Mouse (Mus musculus) thymus, adult 2 months (tissue): Measurements from ENCODE around the gene Slc7a5. TPM values are rescaled to one million over a fixed set of nuclear protein-coding genes. Genes with fewer than 3 reads are reported as not detected.

Source experiments
- DNase-seq: peaks from one replicate; pipeline ENCODE4 v3.0.0; 2021
- H3K27ac ChIP-seq: fragments of 200-500 bp; 2 replicates; pipeline ENCODE4 v1.5.1; 2012; ENCODE audit warnings: low read length, control low read depth; ENCODE audit not compliant: control insufficient read depth, insufficient read depth
- H3K27me3 ChIP-seq: fragments of 200-500 bp; 2 replicates; pipeline ENCODE4 v1.6.1; 2012; ENCODE audit warnings: mild to moderate bottlenecking, low read length, moderate library complexity, mixed read lengths; ENCODE audit not compliant: control insufficient read depth, insufficient read depth
- H3K36me3 ChIP-seq: fragments of 200-500 bp; 2 replicates; pipeline ENCODE4 v1.6.1; 2012; ENCODE audit warnings: mild to moderate bottlenecking, low read length, moderate library complexity; ENCODE audit not compliant: control insufficient read depth, insufficient read depth
- H3K4me1 ChIP-seq: fragments of 200-500 bp; replicated peaks from 2 replicates; pipeline ENCODE4 v1.6.1; 2012; ENCODE audit warnings: low read length; ENCODE audit not compliant: control insufficient read depth, insufficient read depth
- H3K4me3 ChIP-seq: fragments of 200-500 bp; 2 replicates; pipeline ENCODE4 v1.5.1; 2012; ENCODE audit warnings: mild to moderate bottlenecking, low read length, control low read depth, moderate library complexity; ENCODE audit not compliant: control insufficient read depth, insufficient read depth
- CTCF ChIP-seq: fragments of 200-500 bp; IDR thresholded peaks from 2 replicates; pipeline ENCODE4 v1.5.1; 2012; ENCODE audit warnings: mild to moderate bottlenecking, control low read depth, low read length, moderate library complexity, borderline replicate concordance; ENCODE audit not compliant: control insufficient read depth, poor library complexity, insufficient read depth; ENCODE audit errors: extremely low read depth
- POLR2A ChIP-seq: fragments of 200-500 bp; IDR thresholded peaks from 2 replicates; pipeline ENCODE4 v1.6.1; 2012; ENCODE audit warnings: mild to moderate bottlenecking, low read length, control low read depth, moderate library complexity; ENCODE audit not compliant: control insufficient read depth, poor library complexity, insufficient read depth; ENCODE audit errors: extremely low read depth
- WGBS: fragments of 180-500 bp; shearing (Covaris S2); methylation state at CpG from one replicate; pipeline ENCODE4 v1.1.7; 2018; 5-methylcytosine and 5-hydroxymethylcytosine counted together
- polyA plus RNA-seq: library from polyadenylated mRNA; depleted of rRNA; stranded (reverse); fragments of >200 nt; gene quantifications from 2 replicates; pipeline ENCODE4 v1.2.3, GENCODE M21; 2012

The Slc7a5 gene
- polyA plus RNA-seq, 1 experiment, result 45.9 TPM

DNA sequence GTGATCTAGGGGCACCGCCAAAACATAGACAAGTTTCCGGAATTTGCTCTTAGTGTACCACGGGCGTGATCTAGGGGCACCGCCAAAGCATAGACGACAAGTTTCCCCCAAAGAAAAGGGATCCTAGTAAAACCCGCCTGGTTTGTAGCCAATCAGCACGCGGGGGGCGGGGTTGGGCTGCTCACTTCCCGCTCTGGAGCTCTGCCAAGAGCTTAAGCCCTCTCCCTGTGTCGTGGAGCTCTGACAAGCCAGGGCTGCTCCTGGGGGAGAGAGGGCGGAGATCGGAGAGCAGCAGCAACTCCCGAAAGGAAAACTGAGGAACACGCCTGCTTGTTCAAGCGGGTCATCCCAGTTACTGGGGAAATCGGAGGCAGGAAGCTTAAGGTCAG, 40.3 kb upstream of the Slc7a5 start:
- WGBS, result under 1% methylated on average over 18 of the region's 18 CpGs
- peak; percentile 91 for DNase-seq

GRCm38 (mm10) chr8:121947047-121947752, 39.7 kb upstream of the Slc7a5 start:
- H3K27ac ChIP-seq, result peak overlapping the region; percentile 77
- H3K36me3 ChIP-seq, result no peaks in the 10 kb centered on the region
- no peak for DNase-seq
- H3K27me3 ChIP-seq, result no peaks in the 10 kb centered on the region
- H3K4me3 ChIP-seq, result peak overlapping the region; percentile 53
- TF ChIP-seq POLR2A (no peak), CTCF (no peak)
- 52% methylated on average over 19 of the region's 19 CpGs for WGBS
- H3K4me1 ChIP-seq, result peaks cover 26% of the 10 kb centered on the region

More for the DNA sequence above, 40.3 kb upstream of the Slc7a5 start:
- Histone ChIP-seq H3K27me3 (no peaks in the 10 kb centered on the region), H3K36me3 (no peaks in the 10 kb centered on the region), H3K27ac (peak overlapping the region; percentile 77), H3K4me3 (peak overlapping the region; percentile 53), H3K4me1 (peaks cover 31% of the 10 kb centered on the region)
- no peak for TF ChIP-seq CTCF
- TF ChIP-seq POLR2A, result peak; percentile 71

DNA sequence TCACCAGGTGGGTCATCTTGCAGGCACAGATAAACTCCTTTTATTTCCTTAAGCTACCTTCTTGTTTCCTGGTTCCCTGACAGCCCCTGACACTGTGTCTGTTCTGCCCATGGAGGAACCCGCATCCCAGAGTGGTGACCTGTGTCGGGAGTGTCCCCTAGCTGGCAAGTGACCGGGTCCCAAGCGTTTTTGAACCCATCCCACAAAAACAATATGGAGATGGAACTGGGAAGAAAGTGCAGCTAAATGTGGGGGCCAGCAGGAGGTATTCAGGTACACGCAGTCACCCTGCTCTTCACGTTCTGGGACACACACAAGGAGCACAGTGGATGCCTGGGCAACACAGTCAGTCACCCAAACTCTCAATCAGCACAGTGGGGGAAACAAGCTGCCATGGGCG, 38.9 kb upstream of the Slc7a5 start:
- H3K27ac ChIP-seq, result no peak overlapping the region
- H3K27me3 ChIP-seq, result no peaks in the 10 kb centered on the region
- no peak for DNase-seq
- H3K36me3 ChIP-seq, result no peaks in the 10 kb centered on the region
- peaks cover 23% of the 10 kb centered on the region for H3K4me1 ChIP-seq
- TF ChIP-seq POLR2A (no peak), CTCF (no peak)
- no peak overlapping the region for H3K4me3 ChIP-seq
- WGBS, result 96% methylated on average over 7 of the region's 7 CpGs

- Histone ChIP-seq H3K36me3 (no peaks in the 10 kb centered on the region), H3K4me1 (peaks cover 20% of the 10 kb centered on the region), H3K27ac (no peak within 1 kb of the TSS), H3K4me3 (no peak within 1 kb of the TSS), H3K27me3 (no peaks in the 10 kb centered on the region)
- DNase-seq, result no peak
- no peak for TF ChIP-seq POLR2A
- no peak for TF ChIP-seq CTCF
Observed at GRCm38 (mm10) chr8:121944831-121945230, 37.3 kb upstream of the Slc7a5 start, which contains the start of gene Car5a. Gene Car5a, minus strand, starts transcription at chr8:121944904.

DNA sequence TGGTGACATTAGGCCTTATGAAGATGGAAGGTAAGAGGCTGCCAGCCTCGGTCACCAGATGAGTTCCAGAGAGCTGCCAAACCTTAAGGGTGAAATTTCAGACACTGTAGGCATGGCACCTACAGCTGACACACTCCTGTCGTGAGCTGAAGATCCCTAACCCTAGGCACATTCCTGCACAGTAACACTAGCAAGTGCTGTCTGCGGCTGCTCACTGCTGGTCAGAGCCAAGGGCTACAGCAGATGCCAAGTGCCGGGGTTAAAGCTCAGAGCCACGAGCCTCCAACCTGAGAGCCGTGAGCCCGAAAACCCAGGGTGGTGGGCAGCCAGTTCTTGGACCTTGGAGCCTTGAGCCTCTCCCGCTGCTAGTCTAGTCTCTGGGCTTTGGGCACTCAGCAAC, 36.2 kb upstream of the Slc7a5 start:
- TF ChIP-seq POLR2A, result no peak
- no peak for TF ChIP-seq CTCF
- 90% methylated on average over 8 of the region's 8 CpGs for WGBS
- no peak for DNase-seq

DNA sequence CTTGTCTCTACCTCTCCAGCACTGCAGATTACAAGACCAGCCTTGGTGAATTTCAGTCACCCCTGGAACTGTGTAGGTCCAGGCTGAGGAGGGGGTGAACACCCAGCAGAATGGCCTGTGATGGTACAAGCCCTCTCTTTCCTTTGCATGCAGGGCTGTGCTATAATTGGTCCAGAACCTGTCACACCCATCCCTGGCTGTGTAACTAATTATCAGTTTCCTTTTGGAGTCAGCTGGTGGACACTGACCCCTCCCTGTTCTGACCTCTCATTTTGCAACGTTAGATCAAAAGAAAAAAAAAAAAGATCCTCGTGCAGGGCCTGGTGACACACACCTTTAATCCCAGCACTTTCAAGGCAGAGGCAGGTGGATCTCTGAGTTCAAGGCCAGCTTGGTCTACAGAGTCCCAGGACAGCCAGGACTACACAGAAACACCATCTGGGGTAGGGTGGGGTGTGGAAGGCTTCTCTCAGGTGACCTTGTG, 35.6 kb upstream of the Slc7a5 start:
- Histone ChIP-seq H3K27me3 (no peaks in the 10 kb centered on the region), H3K27ac (no peak overlapping the region), H3K4me1 (peaks cover 12% of the 10 kb centered on the region), H3K4me3 (no peak overlapping the region), H3K36me3 (no peaks in the 10 kb centered on the region)
- TF ChIP-seq CTCF (no peak), POLR2A (no peak)
- 51% methylated on average over 2 of the region's 2 CpGs for WGBS
- DNase-seq, result no peak

More for the DNA sequence above, 36.2 kb upstream of the Slc7a5 start:
- Histone ChIP-seq H3K4me3 (no peak overlapping the region), H3K27ac (no peak overlapping the region), H3K36me3 (no peaks in the 10 kb centered on the region), H3K4me1 (peaks cover 18% of the 10 kb centered on the region), H3K27me3 (no peaks in the 10 kb centered on the region)
